Mouse (Mus musculus) erythroid progenitor cell, adult 5-6 weeks (primary cell): ENCODE measurements around the gene Adam17. TPM values are rescaled to one million over a fixed set of nuclear protein-coding genes. Genes with fewer than 3 reads are reported as not detected.

ENCODE experiments used
- ATAC-seq: replicated peaks from 2 replicates; pipeline ENCODE4 v1.8.0; 2016; ENCODE audit warnings: moderate number of reproducible peaks, mild to moderate bottlenecking, moderate TSS enrichment, inconsistent platforms; ENCODE audit not compliant: poor library complexity, low FRiP score, severe bottlenecking
- total RNA-seq, 2 experiments: library from RNA; stranded (forward) in 1 of 2; stranded (reverse) in 1 of 2; fragments of 150-400 nt in 1 of 2; fragments of 186-747, 209-891 nt in 1 of 2; gene quantifications; 2 replicates each; pipeline versions ENCODE4 v1.2.3 to v1.2.4; 2015 to 2017; ENCODE audit warnings: low replicate concordance in 2 of 2

Adam17 gene
- total RNA-seq, 2 experiments from 2014 or later, result 16.8 to 29.8 TPM

GRCm38 (mm10) chr12:21363195-21363594, 10.2 kb downstream of the Adam17 start:
- ATAC-seq, result no peak

- no peak for ATAC-seq
Measured at GRCm38 (mm10) chr12:21362686-21363085, 10.7 kb downstream of the Adam17 start.

GRCm38 (mm10) chr12:21353681-21354080, 19.8 kb downstream of the Adam17 start:
- no peak for ATAC-seq

- ATAC-seq, result no peak
Measured at GRCm38 (mm10) chr12:21350113-21350876, 23.1 kb downstream of the Adam17 start.

GRCm38 (mm10) chr12:21346972-21347371, 26.5 kb downstream of the Adam17 start:
- no peak for ATAC-seq

- ATAC-seq, result no peak
Measured at GRCm38 (mm10) chr12:21340674-21341073, 32.8 kb downstream of the Adam17 start.

- ATAC-seq, result no peak
Measured at GRCm38 (mm10) chr12:21337171-21337570, 36.3 kb downstream of the Adam17 start.

- no peak for ATAC-seq
Measured at GRCm38 (mm10) chr12:21335869-21336268, 37.6 kb downstream of the Adam17 start.

- ATAC-seq, result no peak
Measured at GRCm38 (mm10) chr12:21333766-21334165, 39.7 kb downstream of the Adam17 start.

- ATAC-seq, result no peak
Measured at GRCm38 (mm10) chr12:21333021-21333420, 40.4 kb downstream of the Adam17 start.

- no peak for ATAC-seq
Measured at GRCm38 (mm10) chr12:21331711-21332110, 41.7 kb downstream of the Adam17 start.

- no peak for ATAC-seq
Measured at GRCm38 (mm10) chr12:21330961-21331576, 42.4 kb downstream of the Adam17 start.

GRCm38 (mm10) chr12:21329661-21330400, 43.6 kb downstream of the Adam17 start:
- no peak for ATAC-seq

- ATAC-seq, result no peak
Measured at GRCm38 (mm10) chr12:21326325-21326724, 47.1 kb downstream of the Adam17 start.

GRCm38 (mm10) chr12:21325266-21325665, 48.2 kb downstream of the Adam17 start:
- no peak for ATAC-seq

- no peak for ATAC-seq
Measured at GRCm38 (mm10) chr12:21324101-21324500, 49.3 kb downstream of the Adam17 start.

GRCm38 (mm10) chr12:21322856-21323255, 50.6 kb downstream of the Adam17 start:
- no peak for ATAC-seq

- no peak for ATAC-seq
Measured at GRCm38 (mm10) chr12:21322296-21322695, 51.1 kb downstream of the Adam17 start.

GRCm38 (mm10) chr12:21321170-21321569, 52.3 kb downstream of the Adam17 start:
- ATAC-seq, result no peak

GRCm38 (mm10) chr12:21320317-21320716, 53.1 kb downstream of the Adam17 start:
- ATAC-seq, result no peak
